Mouse (Mus musculus) heart, embryonic 12.5 days (tissue): ENCODE data around the gene Olfr703. TPM values are rescaled to one million over a fixed set of nuclear protein-coding genes. Genes with fewer than 3 reads are reported as not detected.

ENCODE experiments used
- ATAC-seq: fragments of 200-750 bp; cut with Nextera tagmentation; 2 replicates; pipeline ENCODE4 v1.8.0; 2017; ENCODE audit warnings: moderate TSS enrichment, moderate library complexity; ENCODE audit not compliant: insufficient number of reproducible peaks, low FRiP score
- H3K27ac ChIP-seq: fragments of 300-500 bp; sonication (generic); 2 replicates; pipeline ENCODE4 v1.5.1; 2016; ENCODE audit warnings: mild to moderate bottlenecking, moderate library complexity; ENCODE audit not compliant: poor library complexity, severe bottlenecking
- H3K27me3 ChIP-seq: fragments of 300-500 bp; sonication (generic); replicated peaks from 2 replicates; pipeline ENCODE4 v1.6.1; 2016; ENCODE audit warnings: mild to moderate bottlenecking, moderate library complexity
- H3K36me3 ChIP-seq: fragments of 300-500 bp; sonication (generic); 2 replicates; pipeline ENCODE4 v1.6.1; 2016; ENCODE audit warnings: mild to moderate bottlenecking, moderate library complexity
- H3K4me1 ChIP-seq: fragments of 300-500 bp; sonication (generic); replicated peaks from 2 replicates; pipeline ENCODE4 v1.6.1; 2016; ENCODE audit warnings: mild to moderate bottlenecking
- H3K4me2 ChIP-seq: fragments of 300-500 bp; sonication (generic); 2 replicates; pipeline ENCODE4 v1.6.1; 2016; ENCODE audit warnings: mild to moderate bottlenecking, moderate library complexity
- H3K4me3 ChIP-seq: fragments of 300-500 bp; sonication (generic); 2 replicates; pipeline ENCODE4 v1.5.1; 2016; ENCODE audit warnings: mild to moderate bottlenecking
- H3K9ac ChIP-seq: fragments of 300-500 bp; sonication (generic); 2 replicates; pipeline ENCODE4 v1.6.1; 2016; ENCODE audit warnings: mild to moderate bottlenecking, moderate library complexity
- H3K9me3 ChIP-seq: fragments of 300-500 bp; sonication (generic); replicated peaks from 2 replicates; pipeline ENCODE4 v1.6.1; 2016; ENCODE audit warnings: mild to moderate bottlenecking, moderate library complexity
- WGBS: fragments of 180-500 bp; shearing (Covaris S2); methylation state at CpG from one replicate; pipeline ENCODE4 v1.1.7; 2016; 5-methylcytosine and 5-hydroxymethylcytosine counted together
- polyA plus RNA-seq: library from polyadenylated mRNA; unstranded; fragments of >200 nt; fragmentation: Nextera tagmentation; extraction: Ambion mirVana; gene quantifications from 2 replicates; pipeline ENCODE4 v1.2.1, GENCODE M21; 2016

Gene Olfr703
- not detected in 2 replicates for polyA plus RNA-seq

DNA sequence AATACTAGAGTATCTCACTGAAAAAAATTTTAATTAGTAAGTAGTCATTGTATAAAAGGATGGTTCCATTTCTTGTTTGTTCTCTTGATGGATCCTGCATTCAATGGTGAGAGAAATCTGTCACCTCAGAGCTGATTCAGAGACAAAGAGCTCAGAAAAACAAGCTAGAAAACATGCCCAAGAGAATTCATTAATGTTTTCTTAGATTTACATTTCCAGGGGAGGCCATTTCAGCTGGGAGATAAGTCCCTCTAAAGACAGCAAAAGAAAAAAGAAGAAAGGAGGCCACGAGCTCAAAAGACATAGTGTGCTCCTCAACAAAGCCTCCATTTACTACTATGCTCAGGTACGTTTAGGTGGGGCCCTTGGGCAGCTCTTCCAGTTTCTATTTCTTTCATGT, at the start of gene Olfr703:
TSS of gene Olfr703 (plus strand) at position 301 of the 400 bp plus-strand sequence.
- WGBS: 46% methylated on average over 2 of the region's 2 CpGs
- Histone ChIP-seq H3K4me2 (no peak within 1 kb of the TSS), H3K36me3 (no peaks in the 10 kb centered on the region), H3K9ac (no peak within 1 kb of the TSS), H3K27me3 (no peaks in the 10 kb centered on the region), H3K27ac (no peak within 1 kb of the TSS), H3K4me1 (no peaks in the 10 kb centered on the region), H3K4me3 (no peak within 1 kb of the TSS), H3K9me3 (peaks cover 10% of the 10 kb centered on the region)
- no peak for ATAC-seq

DNA sequence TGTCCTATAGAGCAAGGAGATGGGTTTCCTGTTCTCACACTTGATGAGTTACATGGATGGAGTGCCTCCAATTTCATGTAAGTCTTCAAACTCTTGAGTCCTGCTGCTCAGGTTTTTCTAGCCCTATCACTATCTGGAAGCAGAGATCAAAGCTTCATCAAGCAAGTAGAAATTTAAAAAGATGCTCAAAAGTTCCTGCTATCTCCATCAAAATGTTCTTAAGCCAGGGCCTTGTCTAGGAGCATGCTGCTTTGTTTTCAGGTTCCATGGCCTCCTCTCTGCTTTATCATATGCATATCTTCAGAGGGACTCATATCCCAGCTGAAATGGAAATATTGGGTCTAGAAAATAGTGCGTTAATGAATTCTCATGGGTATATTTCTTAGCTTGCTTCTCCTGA, 34.4 kb upstream of the Olfr703 start, which contains the start of gene Olfr700:
TSS of gene Olfr700 (minus strand) at position 101 of the 400 bp plus-strand sequence.
- Histone ChIP-seq H3K9ac (no peak within 1 kb of the TSS), H3K9me3 (no peaks in the 10 kb centered on the region), H3K4me2 (no peak within 1 kb of the TSS), H3K36me3 (no peaks in the 10 kb centered on the region), H3K4me3 (no peak within 1 kb of the TSS), H3K27ac (no peak within 1 kb of the TSS), H3K27me3 (no peaks in the 10 kb centered on the region), H3K4me1 (no peaks in the 10 kb centered on the region)
- no peak for ATAC-seq
- WGBS: 90% methylated on average over 1 of the region's 1 CpGs

DNA sequence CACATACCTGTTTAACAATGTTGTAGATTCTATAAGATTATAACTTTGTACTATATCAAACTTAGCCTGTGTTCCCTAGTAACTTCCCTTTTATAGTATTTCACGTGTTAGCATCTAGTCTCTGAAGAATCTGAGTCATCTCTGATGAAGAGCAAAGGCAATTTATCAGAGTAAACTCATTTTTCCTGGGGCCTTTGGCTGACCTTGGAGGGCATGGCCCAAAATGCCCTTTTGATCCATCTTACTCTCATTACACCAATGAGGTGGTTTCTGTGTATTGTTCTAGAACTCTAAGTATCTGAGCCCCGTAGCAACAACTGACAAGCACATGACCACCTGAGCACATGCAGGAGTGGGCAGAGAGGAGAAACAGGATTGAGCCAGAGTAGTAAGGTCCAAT, 29.3 kb upstream of the Olfr703 start, which contains the start of gene Olfr701:
TSS of gene Olfr701 (plus strand) at position 301 of the 400 bp plus-strand sequence.
- Histone ChIP-seq H3K4me1 (no peaks in the 10 kb centered on the region), H3K9me3 (no peaks in the 10 kb centered on the region), H3K4me2 (no peak within 1 kb of the TSS), H3K36me3 (no peaks in the 10 kb centered on the region), H3K27me3 (no peaks in the 10 kb centered on the region), H3K27ac (no peak within 1 kb of the TSS), H3K4me3 (no peak within 1 kb of the TSS), H3K9ac (no peak within 1 kb of the TSS)
- ATAC-seq: no peak
- WGBS: 63% methylated on average over 2 of the region's 2 CpGs

GRCm38 (mm10) chr7:106815775-106816174, 27.4 kb upstream of the Olfr703 start:
- Histone ChIP-seq H3K9me3 (no peaks in the 10 kb centered on the region), H3K9ac (no peak overlapping the region), H3K4me1 (no peaks in the 10 kb centered on the region), H3K27ac (no peak overlapping the region), H3K36me3 (no peaks in the 10 kb centered on the region), H3K4me3 (no peak overlapping the region), H3K27me3 (no peaks in the 10 kb centered on the region), H3K4me2 (no peak overlapping the region)
- no peak for ATAC-seq
- WGBS: 34% methylated on average over 2 of the region's 2 CpGs

GRCm38 (mm10) chr7:106818414-106818813, 24.7 kb upstream of the Olfr703 start:
- no peak for ATAC-seq
- Histone ChIP-seq H3K27ac (no peak overlapping the region), H3K9me3 (no peaks in the 10 kb centered on the region), H3K4me1 (no peaks in the 10 kb centered on the region), H3K4me3 (no peak overlapping the region), H3K4me2 (no peak overlapping the region), H3K9ac (no peak overlapping the region), H3K36me3 (no peaks in the 10 kb centered on the region), H3K27me3 (no peaks in the 10 kb centered on the region)

GRCm38 (mm10) chr7:106833793-106834192, 9.4 kb upstream of the Olfr703 start, which contains the start of gene Olfr702:
Olfr702 (minus strand) TSS chr7:106833893.
- no peaks in the 10 kb centered on the region for H3K27me3 ChIP-seq
- no peak within 1 kb of the TSS for H3K4me3 ChIP-seq
- H3K9me3 ChIP-seq: no peaks in the 10 kb centered on the region
- no peak within 1 kb of the TSS for H3K27ac ChIP-seq
- H3K36me3 ChIP-seq: no peaks in the 10 kb centered on the region
- H3K9ac ChIP-seq: no peak within 1 kb of the TSS
- no peak within 1 kb of the TSS for H3K4me2 ChIP-seq
- H3K4me1 ChIP-seq: no peaks in the 10 kb centered on the region
- ATAC-seq: no peak

- Histone ChIP-seq H3K4me2 (no peak within 1 kb of the TSS), H3K4me3 (no peak within 1 kb of the TSS), H3K27me3 (no peaks in the 10 kb centered on the region), H3K36me3 (no peaks in the 10 kb centered on the region), H3K9ac (no peak within 1 kb of the TSS), H3K4me1 (no peaks in the 10 kb centered on the region), H3K27ac (no peak within 1 kb of the TSS), H3K9me3 (no peaks in the 10 kb centered on the region)
- no peak for ATAC-seq
Observed at GRCm38 (mm10) chr7:106862885-106863284, 19.7 kb downstream of the Olfr703 start, which contains the start of gene Olfr704. Olfr704 (plus strand) TSS chr7:106863185.

- Histone ChIP-seq H3K27ac (no peak within 1 kb of the TSS), H3K4me1 (no peaks in the 10 kb centered on the region), H3K9me3 (0 out of 2 replicates have a peak, but pooled peaks cover 6% of the 10 kb centered on the region), H3K9ac (no peak within 1 kb of the TSS), H3K4me2 (no peak within 1 kb of the TSS), H3K27me3 (no peaks in the 10 kb centered on the region), H3K36me3 (no peaks in the 10 kb centered on the region), H3K4me3 (no peak within 1 kb of the TSS)
- no peak for ATAC-seq
- WGBS: 68% methylated on average over 3 of the region's 3 CpGs
Observed at GRCm38 (mm10) chr7:106876791-106877190, 33.6 kb downstream of the Olfr703 start, which contains the start of gene Olfr705. Olfr705 (minus strand) TSS chr7:106876891.

GRCm38 (mm10) chr7:106888062-106888461, 44.9 kb downstream of the Olfr703 start, which contains the start of gene Olfr706:
Olfr706 (minus strand) TSS chr7:106888162.
- no peaks in the 10 kb centered on the region for H3K27me3 ChIP-seq
- H3K4me2 ChIP-seq: no peak within 1 kb of the TSS
- no peak within 1 kb of the TSS for H3K9ac ChIP-seq
- H3K27ac ChIP-seq: no peak within 1 kb of the TSS
- 69% methylated on average over 2 of the region's 2 CpGs for WGBS
- no peaks in the 10 kb centered on the region for H3K4me1 ChIP-seq
- no peaks in the 10 kb centered on the region; the same call in 1 of the 2 replicates for H3K9me3 ChIP-seq
- no peaks in the 10 kb centered on the region for H3K36me3 ChIP-seq
- ATAC-seq: no peak
- no peak within 1 kb of the TSS for H3K4me3 ChIP-seq

Other genes starting within 250 kb of the Olfr703 start
- not detected in 2 replicates for gene Olfr693, start 162.8 kb upstream of the Olfr703 start, polyA plus RNA-seq
- gene Olfr694, start 151.5 kb upstream of the Olfr703 start, polyA plus RNA-seq: not detected in 2 replicates
- gene Olfr695, start 127.0 kb upstream of the Olfr703 start, polyA plus RNA-seq: not detected in 2 replicates
- gene Olfr697, start 100.9 kb upstream of the Olfr703 start, polyA plus RNA-seq: not detected in 2 replicates
- gene Olfr698, start 88.0 kb upstream of the Olfr703 start, polyA plus RNA-seq: not detected in 2 replicates
- not detected in 2 replicates for gene Olfr699, start 50.2 kb upstream of the Olfr703 start, polyA plus RNA-seq
- gene Olfr700, start 34.5 kb upstream of the Olfr703 start, polyA plus RNA-seq: not detected in 2 replicates
- not detected in 2 replicates for gene Olfr701, start 29.2 kb upstream of the Olfr703 start, polyA plus RNA-seq
- gene Olfr702, start 9.5 kb upstream of the Olfr703 start, polyA plus RNA-seq: not detected in 2 replicates
- gene Olfr704, start 19.8 kb downstream of the Olfr703 start, polyA plus RNA-seq: not detected in 2 replicates
- not detected in 2 replicates for gene Olfr705, start 33.5 kb downstream of the Olfr703 start, polyA plus RNA-seq
- not detected in 2 replicates for gene Olfr706, start 44.8 kb downstream of the Olfr703 start, polyA plus RNA-seq
- not detected in 2 replicates for gene Olfr707, start 57.9 kb downstream of the Olfr703 start, polyA plus RNA-seq
- not detected in 2 replicates for gene Olfr1532-ps1, start 64.6 kb downstream of the Olfr703 start, polyA plus RNA-seq
- not detected in 2 replicates for gene Olfr709-ps1, start 88.9 kb downstream of the Olfr703 start, polyA plus RNA-seq
- not detected in 2 replicates for gene Olfr710, start 105.0 kb downstream of the Olfr703 start, polyA plus RNA-seq
- gene Olfr6, start 120.6 kb downstream of the Olfr703 start, polyA plus RNA-seq: not detected in 2 replicates
- not detected in 2 replicates for gene Olfr711, start 132.1 kb downstream of the Olfr703 start, polyA plus RNA-seq
- gene Olfr2, start 162.7 kb downstream of the Olfr703 start, polyA plus RNA-seq: not detected in 2 replicates
- gene Olfr713, start 187.8 kb downstream of the Olfr703 start, polyA plus RNA-seq: not detected in 2 replicates
- not detected in 2 replicates for gene Olfr714, start 227.6 kb downstream of the Olfr703 start, polyA plus RNA-seq
- not detected in 2 replicates for gene Olfr17, start 249.9 kb downstream of the Olfr703 start, polyA plus RNA-seq